Mouse (Mus musculus) ES-E14 (cell line): ENCODE results near the gene 9130213A22Rik. TPM values are rescaled to one million over a fixed set of nuclear protein-coding genes. Genes with fewer than 3 reads are reported as not detected.

Experiments
- DNase-seq: peaks from one replicate; pipeline ENCODE4 v3.0.0-alpha.2; 2013; ENCODE audit warnings: low read depth, low spot score
- H3K27ac ChIP-seq: 2 replicates; pipeline ENCODE4 v1.5.1; 2012; ENCODE audit warnings: low read depth, mild to moderate bottlenecking, low read length, moderate library complexity, mixed read lengths; ENCODE audit not compliant: poor library complexity, insufficient read depth, severe bottlenecking
- H3K36me3 ChIP-seq: 2 replicates; pipeline ENCODE4 v1.6.1; 2012; ENCODE audit warnings: mild to moderate bottlenecking, low read length, moderate library complexity, mixed read lengths; ENCODE audit not compliant: control insufficient read depth, poor library complexity, insufficient read depth, severe bottlenecking
- H3K4me1 ChIP-seq, 2 experiments: fragments of 150-350 bp in 1 of 2; sonication (generic) in 1 of 2; 2 replicates each; pipeline ENCODE4 v1.6.1; 2012; ENCODE audit warnings: low read length in 2 of 2, mild to moderate bottlenecking in 1 of 2, mixed read lengths in 1 of 2; ENCODE audit not compliant: control insufficient read depth in 2 of 2, insufficient read depth in 2 of 2, poor library complexity in 1 of 2
- H3K4me3 ChIP-seq, 2 experiments: fragments of 150-350 bp in 1 of 2; sonication (generic) in 1 of 2; 2 replicates each; pipeline ENCODE4 v1.5.1; 2012; ENCODE audit warnings: low read length in 2 of 2, low read depth in 1 of 2, mild to moderate bottlenecking in 1 of 2, mixed read lengths in 1 of 2; ENCODE audit not compliant: insufficient read depth in 1 of 2, poor library complexity in 1 of 2, severe bottlenecking in 1 of 2
- H3K9ac ChIP-seq: 2 replicates; pipeline ENCODE4 v1.6.1; 2012; ENCODE audit warnings: low read depth, mild to moderate bottlenecking, low read length, mixed read lengths; ENCODE audit not compliant: poor library complexity, insufficient read depth, severe bottlenecking
- H3K9me3 ChIP-seq: fragments of 150-350 bp; sonication (generic); 2 replicates; pipeline ENCODE4 v1.6.1; 2012; ENCODE audit warnings: low read depth, mild to moderate bottlenecking, low read length; ENCODE audit not compliant: control insufficient read depth, insufficient read depth
- CHD2 ChIP-seq: IDR thresholded peaks from 2 replicates; pipeline ENCODE4 v1.6.1; 2014; ENCODE audit warnings: mild to moderate bottlenecking, low read depth, low read length, inconsistent platforms
- HCFC1 ChIP-seq: IDR thresholded peaks from 2 replicates; pipeline ENCODE4 v1.6.1; 2012; ENCODE audit warnings: low read length, inconsistent platforms, borderline replicate concordance; ENCODE audit not compliant: insufficient read depth
- MAFK ChIP-seq: IDR thresholded peaks from 2 replicates; pipeline ENCODE4 v1.6.1; 2014; ENCODE audit warnings: mild to moderate bottlenecking, low read depth, low read length, inconsistent platforms; ENCODE audit not compliant: insufficient read depth
- ZC3H11A ChIP-seq: IDR thresholded peaks from 2 replicates; pipeline ENCODE4 v1.6.1; 2012; ENCODE audit warnings: low read depth, mild to moderate bottlenecking, inconsistent platforms, low read length, borderline replicate concordance
- ZNF384 ChIP-seq: IDR thresholded peaks from 2 replicates; pipeline ENCODE4 v1.6.1; 2012; ENCODE audit warnings: low read depth, low read length, inconsistent platforms
- in situ Hi-C, 2 experiments: fragments of 600-800 bp; cut with MboI; formaldehyde crosslinking; loops; one replicate each; pipeline ENCODE4 v1.15.1; 2025; ENCODE audit warnings: low sequenced_read_pairs in 2 of 2, inconsistent platforms in 1 of 2; ENCODE audit not compliant: unreplicated experiment in 2 of 2
- total RNA-seq: library from RNA; depleted of rRNA; stranded (reverse); fragments of 300-350 nt; gene quantifications from 2 replicates; pipeline ENCODE4 v1.2.3, GENCODE M21; 2012

Gene 9130213A22Rik
- total RNA-seq, 1 experiment, result not detected

- TF ChIP-seq CHD2 (no peak), ZC3H11A (no peak), ZNF384 (no peak), MAFK (no peak), HCFC1 (no peak)
- H3K4me1 ChIP-seq, result peaks cover 0 to 6% of the 10 kb centered on the region in 2 experiments; a peak in 2 of 4 replicates
- in situ Hi-C loops, result no loop called here
Observed at GRCm38 (mm10) chr11:69148451-69148960, 26.1 kb upstream of the 9130213A22Rik start.

GRCm38 (mm10) chr11:69147546-69147945 is 25.2 kb upstream of the 9130213A22Rik start:
- Histone ChIP-seq H3K9ac (no peak overlapping the region), H3K9me3 (no peaks in the 10 kb centered on the region), H3K36me3 (no peaks in the 10 kb centered on the region), H3K27ac (no peak overlapping the region), H3K4me1 (peaks cover 0 to 4% of the 10 kb centered on the region in 2 experiments; a peak in 2 of 4 replicates), H3K4me3 (no peak overlapping the region)
- in situ Hi-C loops, result no loop called here
- TF ChIP-seq ZNF384 (no peak), CHD2 (no peak), MAFK (no peak), HCFC1 (no peak), ZC3H11A (no peak)
- DNase-seq, result no peak

More at GRCm38 (mm10) chr11:69148451-69148960, 26.1 kb upstream of the 9130213A22Rik start:
- no peak overlapping the region for H3K4me3 ChIP-seq
- H3K36me3 ChIP-seq, result no peaks in the 10 kb centered on the region
- H3K9ac ChIP-seq, result no peak overlapping the region
- no peak overlapping the region for H3K27ac ChIP-seq
- no peaks in the 10 kb centered on the region for H3K9me3 ChIP-seq
- no peak for DNase-seq

- no peak for TF ChIP-seq ZC3H11A
- no peak for TF ChIP-seq ZNF384
- no peak for TF ChIP-seq HCFC1
- no peak for TF ChIP-seq CHD2
- no peak for TF ChIP-seq MAFK
- Histone ChIP-seq H3K4me1 (peaks cover 0 to 11% of the 10 kb centered on the region in 2 experiments; a peak in 1 of 4 replicates), H3K4me3 (no peak overlapping the region), H3K9ac (no peak overlapping the region), H3K36me3 (no peaks in the 10 kb centered on the region), H3K9me3 (no peaks in the 10 kb centered on the region), H3K27ac (no peak overlapping the region)
- in situ Hi-C loops, result no loop called here
- no peak for DNase-seq
Observed at GRCm38 (mm10) chr11:69135361-69135760, 13.0 kb upstream of the 9130213A22Rik start.

DNA sequence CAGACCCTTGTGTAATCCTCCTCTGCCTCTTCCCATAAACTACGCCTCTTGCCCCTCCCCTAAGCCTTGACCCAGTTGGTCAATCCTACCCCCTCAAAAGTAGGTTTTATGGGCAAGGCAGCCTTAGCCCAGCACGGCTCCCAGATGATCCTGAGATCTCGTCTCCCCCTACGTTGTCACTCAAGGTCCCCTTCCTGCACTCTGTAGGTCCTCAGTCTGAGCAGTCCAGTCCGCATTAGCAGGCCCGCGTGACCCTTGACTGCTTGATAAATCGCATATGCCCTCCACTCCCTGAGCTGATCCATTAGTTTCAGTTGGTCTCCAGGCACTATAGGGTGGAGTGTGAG is 12.2 kb upstream of the 9130213A22Rik start:
- DNase-seq, result no peak
- no peak overlapping the region for H3K27ac ChIP-seq
- peaks cover 0 to 14% of the 10 kb centered on the region in 2 experiments; a peak in 1 of 4 replicates for H3K4me1 ChIP-seq
- peak overlapping the region; percentile 58 to 63 for H3K4me3 ChIP-seq
- 0 out of 2 replicates have a peak overlapping the region, but pooled peaks have one; percentile 8 for H3K9ac ChIP-seq
- TF ChIP-seq ZNF384 (no peak), MAFK (no peak), ZC3H11A (no peak), CHD2 (no peak), HCFC1 (no peak)
- no peaks in the 10 kb centered on the region for H3K9me3 ChIP-seq
- in situ Hi-C loops, result no loop called here
- H3K36me3 ChIP-seq, result no peaks in the 10 kb centered on the region
